ENCODE assay signal across 8 mouse cellular contexts in genomic region chr7:112012102-112012501, GRCm38 (mm10). TPM values are rescaled to one million over a fixed set of nuclear protein-coding genes. Genes with fewer than 3 reads are reported as not detected.
DNase-seq lines count a peak whose midpoint lies in the region.

No protein-coding gene starts in this region.

- DNase-seq in adrenal gland, adult 2 months, result peak; percentile 15
- no peak for DNase-seq in adrenal gland, adult 18-20 months (ENCODE audit: low spot score in 2 of 2)
- DNase-seq in urinary bladder, postnatal 25 days (ENCODE audit: low spot score), result peak; percentile 31
- DNase-seq in urinary bladder, adult 2 months (ENCODE audit: low spot score), result no peak
- DNase-seq in heart, postnatal 4 days, result peak; percentile 64
- peak; percentile 9 for DNase-seq in right cerebral cortex, postnatal 25 days
- no peak for DNase-seq in spleen, postnatal 36 days (ENCODE audit: low spot score in 2 of 2)
- DNase-seq in thymus, postnatal 10 days (ENCODE audit: low spot score in 2 of 2), result no peak

RNA-seq across cellular contexts. Expression of gene Usp47, which starts 11.2 kb away (rescaled TPM):
- 10 to 100 TPM; 58.8 to 64.5 TPM for total RNA-seq in adrenal gland, adult 2 months (2021)
- 4.3 and 5.2 TPM in 2 replicates for polyA plus RNA-seq in adrenal gland, adult 2 months (2012; rRNA removed)
- total RNA-seq in adrenal gland, adult 18-20 months (2021), result 10 to 100 TPM; 62.1 to 66.6 TPM
- 37.2 and 45.3 TPM in 2 replicates for polyA plus RNA-seq in urinary bladder, adult 2 months (2012; rRNA removed)
- 10 to 100 TPM; 90.9 to 91.6 TPM for total RNA-seq in heart, postnatal 4 days (2021)

Comparison
In these comparisons a context has a peak if more than half of its experiments do, and no peak if none do; other contexts are left out.
1. DNase-seq: peak in adrenal gland, adult 2 months (single experiment), urinary bladder, postnatal 25 days (single experiment), heart, postnatal 4 days (single experiment) and right cerebral cortex, postnatal 25 days (single experiment); none in adrenal gland, adult 18-20 months (0 of 2), urinary bladder, adult 2 months (single experiment), spleen, postnatal 36 days (0 of 2) and thymus, postnatal 10 days (0 of 2).